Mouse (Mus musculus): ENCODE data around the gene Mtif2. TPM values are rescaled to one million over a fixed set of nuclear protein-coding genes. Genes with fewer than 3 reads are reported as not detected.
"Not testable (repeated sequence)": the region's sequence is repeated elsewhere in the genome, so short reads cannot be mapped to it uniquely, and the experiment has no call there.

Gene Mtif2
- 10 to 100 TPM; 31.6 to 36.7 (median 35.1) TPM for total RNA-seq (2022)

DNA sequence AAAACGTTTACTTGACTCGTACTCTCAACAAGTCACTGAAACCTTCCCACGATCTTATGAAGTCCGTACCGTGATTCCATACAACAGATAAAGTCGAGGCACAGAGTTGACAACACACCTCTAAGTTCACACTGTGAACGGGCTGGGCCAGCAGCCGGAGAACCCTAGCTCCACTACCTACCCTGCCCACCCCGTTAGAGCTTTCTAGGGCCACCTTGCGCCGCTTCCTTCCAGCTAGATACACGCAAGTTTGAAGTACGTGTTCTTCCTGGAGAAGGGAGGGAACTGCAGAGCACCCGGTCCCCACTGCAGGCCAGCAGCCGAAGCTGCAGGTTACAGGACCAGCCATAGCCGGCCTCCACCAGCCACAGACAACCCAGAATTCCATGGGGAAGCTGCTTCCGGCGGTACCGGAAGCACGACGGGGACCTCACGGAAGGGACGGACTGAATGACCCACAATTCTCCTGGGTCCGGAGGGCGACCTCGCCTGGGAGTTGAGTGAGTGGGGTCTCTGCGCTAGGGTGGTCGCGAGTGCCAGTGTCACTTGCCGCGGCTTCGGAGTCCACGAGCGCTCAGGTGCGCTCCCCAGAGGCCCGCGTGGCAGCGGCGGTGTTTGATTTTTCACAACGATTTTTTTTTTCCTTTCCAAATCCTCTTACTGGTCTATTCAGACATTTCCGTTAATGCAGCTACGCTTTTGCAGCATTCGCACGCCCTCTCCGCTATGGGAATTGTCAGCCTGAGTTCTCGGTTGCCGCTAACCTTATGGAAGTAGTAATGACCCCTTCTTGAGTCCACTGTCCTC lies at the start of gene Mtif2:
Gene Mtif2 (plus strand): TSS at position 421 of the 807 bp plus-strand sequence.
- DNase-seq (ENCODE audit: low spot score in 2 of 2) = peak; percentile 65 to 69

DNA sequence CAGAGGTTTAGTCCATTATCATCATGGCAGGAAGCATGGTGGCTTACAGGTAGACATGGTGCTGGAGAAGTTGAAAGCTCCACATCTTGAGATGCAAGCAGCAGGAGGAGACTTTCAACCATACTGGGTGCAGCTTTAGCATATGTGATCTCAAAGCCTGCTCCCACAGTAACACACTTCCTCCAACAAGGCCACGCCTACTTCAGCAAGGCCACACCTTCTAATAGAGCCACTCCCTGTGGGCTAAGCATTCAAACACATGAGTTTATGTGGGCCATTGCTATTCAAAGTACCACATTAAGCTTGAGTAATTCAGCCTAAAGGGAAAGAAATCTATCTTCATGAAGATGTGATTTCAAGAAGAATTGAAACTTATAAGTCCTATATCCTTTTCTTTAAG lies 33.1 kb upstream of the Mtif2 start:
- DNase-seq (ENCODE audit: low spot score in 2 of 2) = no peak

DNA sequence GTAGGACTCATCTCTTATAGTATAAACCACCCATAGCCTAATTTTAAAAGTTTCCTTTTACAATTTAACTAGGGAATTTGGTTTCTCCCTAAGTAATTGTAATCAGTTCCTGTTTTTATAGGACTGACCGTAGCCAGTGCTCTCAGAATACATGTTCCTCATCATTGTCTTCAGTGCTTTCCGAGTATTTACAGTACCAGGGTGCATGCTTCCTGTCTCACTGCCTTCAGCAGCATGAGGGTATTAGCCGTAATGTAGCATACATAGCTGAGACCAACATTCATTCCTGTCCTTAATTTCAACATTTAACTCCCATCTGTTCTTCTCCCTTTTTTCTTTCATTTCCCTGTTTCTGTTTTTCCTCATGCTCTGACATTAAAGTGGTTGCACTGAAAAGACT lies 29.2 kb upstream of the Mtif2 start:
- no peak for DNase-seq (ENCODE audit: low spot score in 2 of 2)

DNA sequence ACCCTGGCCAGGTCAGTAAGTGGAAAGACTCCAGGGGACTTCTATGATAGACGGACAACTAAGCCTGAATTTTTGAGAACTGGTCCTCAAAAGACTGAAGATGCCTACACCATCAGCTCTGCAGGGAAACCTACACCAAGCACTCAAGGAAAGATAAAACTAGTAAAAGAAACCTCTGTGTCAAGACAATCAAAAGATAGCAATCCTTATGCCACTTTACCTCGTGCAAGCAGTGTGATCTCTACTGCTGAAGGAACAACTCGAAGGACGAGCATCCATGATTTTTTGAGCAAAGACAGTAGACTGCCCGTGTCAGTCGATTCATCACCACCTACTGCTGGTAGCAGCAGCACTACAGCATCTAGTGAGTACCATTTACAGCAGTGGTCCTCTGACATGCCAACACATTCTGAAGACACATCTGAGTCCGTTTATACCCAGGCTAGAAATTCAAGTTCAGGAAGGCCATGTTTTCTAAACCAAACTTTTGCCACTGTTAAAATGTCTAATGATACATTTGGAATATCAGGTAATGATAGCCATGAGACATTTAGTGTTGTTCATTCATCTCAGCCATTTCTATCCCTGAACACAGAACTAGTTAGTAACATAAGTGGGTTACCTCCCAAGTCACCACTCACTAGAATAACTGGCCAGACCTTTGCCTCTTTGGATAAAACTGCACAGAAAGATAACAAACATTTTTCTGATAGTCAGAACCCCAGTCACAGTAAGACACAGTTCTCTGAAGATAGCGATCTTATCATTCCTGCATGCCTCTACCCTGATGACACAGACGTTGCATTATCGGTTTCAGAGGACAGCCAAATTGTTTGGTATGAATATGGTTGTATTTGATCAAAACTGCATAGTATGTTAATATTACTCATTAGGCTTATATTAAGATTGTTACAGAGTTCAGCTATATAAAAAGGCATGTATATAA lies 22.0 kb upstream of the Mtif2 start:
- DNase-seq (ENCODE audit: low spot score in 2 of 2) = no peak

DNA sequence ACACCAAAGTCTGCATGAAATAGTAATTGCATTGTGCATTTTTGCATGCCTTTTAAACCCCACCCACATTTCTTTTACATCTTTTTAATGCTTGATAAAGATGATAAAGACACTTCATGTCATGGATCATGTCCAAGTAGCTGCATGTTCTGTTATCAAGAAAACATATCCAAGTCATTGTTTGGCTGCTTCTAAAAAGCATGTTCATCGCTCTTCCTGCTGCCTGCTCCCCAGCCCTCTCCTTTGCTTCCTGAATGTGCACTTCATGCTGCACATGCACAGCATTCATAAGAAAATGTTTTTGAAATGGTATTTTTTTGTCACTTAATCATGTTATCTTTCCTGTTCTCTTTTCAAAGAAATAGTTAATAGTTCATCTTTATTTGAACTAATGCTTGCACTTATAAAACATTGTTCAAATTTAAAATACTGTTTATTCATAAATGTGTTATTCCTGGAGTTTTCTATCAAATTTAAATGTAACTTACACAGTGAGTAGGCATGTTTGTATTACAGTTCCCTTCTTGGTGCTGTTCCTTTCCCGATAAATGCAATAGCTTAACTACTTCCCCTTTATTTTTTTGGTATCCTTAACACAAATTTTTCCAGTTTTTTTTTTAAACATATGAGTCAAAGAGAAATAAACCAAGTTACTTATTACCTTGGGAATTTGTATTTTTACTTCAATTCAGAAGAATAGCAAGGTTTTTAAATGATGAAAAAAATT lies 21.1 kb upstream of the Mtif2 start:
- no peak for DNase-seq (ENCODE audit: low spot score in 2 of 2)

DNA sequence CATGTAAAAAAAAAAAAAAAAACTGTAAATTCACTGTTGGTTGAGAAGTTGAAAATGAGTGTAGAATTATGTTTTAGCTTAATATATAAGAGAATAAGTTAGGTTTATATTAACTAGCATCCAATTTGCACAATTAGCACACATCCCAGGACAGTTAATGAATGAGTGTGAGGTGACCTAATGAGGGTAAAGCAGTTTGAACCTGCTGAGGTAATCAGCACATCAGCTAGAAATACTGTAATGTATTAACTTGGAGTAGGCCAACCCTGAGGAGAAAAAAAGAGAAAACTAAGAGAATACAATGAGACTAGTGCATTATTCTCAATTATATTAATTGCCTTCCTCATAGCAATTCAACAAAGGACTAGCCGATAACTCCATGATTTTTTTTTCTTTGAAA lies 16.8 kb upstream of the Mtif2 start:
- no peak for DNase-seq (ENCODE audit: low spot score in 2 of 2)

DNA sequence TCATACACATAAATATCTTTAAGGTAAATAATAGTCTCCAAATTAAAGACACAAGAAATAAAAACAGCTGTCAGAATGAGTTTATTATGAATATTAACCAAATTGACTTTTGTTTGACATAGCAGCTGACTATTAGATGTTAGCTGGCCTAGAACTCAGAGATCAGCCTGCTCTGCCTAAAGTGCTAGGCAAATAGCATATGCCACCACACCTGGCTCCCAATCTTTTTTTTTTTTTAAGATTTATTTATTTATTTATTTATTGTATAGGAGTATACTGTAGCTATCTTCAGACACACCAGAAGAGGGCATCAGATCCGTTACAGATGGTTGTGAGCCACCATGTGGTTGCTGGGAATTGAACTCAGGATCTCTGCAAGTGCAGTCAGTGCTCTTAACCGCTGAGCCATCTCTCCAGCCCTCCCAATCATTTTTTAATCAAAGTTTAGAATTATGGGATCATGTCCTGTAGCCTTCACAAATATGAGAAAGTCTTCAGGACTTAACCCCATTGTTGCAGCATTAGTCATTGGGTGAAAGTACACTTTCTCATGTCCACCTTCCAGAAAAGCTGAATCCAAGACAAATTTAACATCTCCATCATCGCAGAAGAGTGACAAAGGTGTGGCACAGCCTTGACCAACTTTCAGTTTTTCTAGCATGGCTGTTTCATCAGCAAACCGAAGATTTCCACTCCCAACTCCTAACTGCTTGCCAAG lies 13.2 kb upstream of the Mtif2 start:
- DNase-seq (ENCODE audit: low spot score in 2 of 2) = no peak

DNA sequence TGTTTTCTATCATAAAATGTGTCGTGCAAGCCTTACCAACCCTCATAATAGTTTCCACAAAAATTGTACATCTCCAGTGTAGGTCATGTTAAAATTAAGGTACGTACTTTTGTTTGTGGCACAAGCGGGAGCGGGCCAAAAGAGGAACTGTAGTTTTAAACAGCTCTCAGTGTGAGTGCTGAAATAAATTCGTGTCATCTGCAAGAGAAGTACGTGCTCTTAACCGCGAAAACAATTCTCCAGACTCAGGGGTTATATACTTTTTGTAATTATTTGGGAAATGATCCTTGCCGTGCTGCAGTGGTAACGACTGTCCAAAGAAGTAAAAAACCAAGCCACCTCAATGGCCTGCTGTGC lies 11.9 kb upstream of the Mtif2 start:
- DNase-seq (ENCODE audit: low spot score in 2 of 2) = no peak

DNA sequence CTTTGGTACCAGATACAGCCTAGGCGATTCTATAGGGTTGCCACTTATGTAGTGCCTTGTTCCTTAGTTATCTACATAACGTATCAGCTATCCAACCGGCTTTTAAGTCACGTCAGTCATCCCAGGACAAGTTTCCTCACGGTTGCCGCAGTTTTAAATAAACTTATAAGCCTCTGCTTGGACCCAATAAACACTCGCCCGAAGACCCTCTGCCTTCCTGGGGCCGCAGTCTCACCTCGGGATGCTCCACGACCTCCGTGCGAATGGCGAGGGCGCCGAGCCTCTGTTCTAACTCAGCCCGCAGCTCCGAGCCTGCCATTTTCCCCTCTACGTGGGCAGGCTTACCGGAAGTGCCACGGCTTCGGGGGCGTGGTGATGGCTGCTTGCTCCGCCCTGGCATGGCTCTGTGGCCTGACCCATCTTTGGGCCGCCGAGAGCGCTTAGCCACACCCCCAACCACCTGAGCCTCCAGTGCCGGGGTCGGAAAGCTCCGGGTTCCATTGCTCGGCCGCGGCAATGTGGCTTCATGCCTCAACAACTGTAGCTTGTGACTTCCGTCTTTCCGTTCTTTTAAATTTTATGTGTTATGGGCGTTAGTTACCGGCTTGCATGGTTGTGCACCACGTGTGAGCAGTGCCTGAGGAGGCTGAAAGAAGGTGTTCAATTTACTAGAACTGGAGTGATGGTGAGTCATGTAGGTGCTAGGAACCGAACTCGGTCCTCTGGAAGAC lies 11.4 kb upstream of the Mtif2 start, which contains the start of gene Prorsd1:
Gene Prorsd1 (minus strand): TSS at position 352 of the 731 bp plus-strand sequence.
- DNase-seq (ENCODE audit: low spot score in 2 of 2) = peak; percentile 38 to 65

DNA sequence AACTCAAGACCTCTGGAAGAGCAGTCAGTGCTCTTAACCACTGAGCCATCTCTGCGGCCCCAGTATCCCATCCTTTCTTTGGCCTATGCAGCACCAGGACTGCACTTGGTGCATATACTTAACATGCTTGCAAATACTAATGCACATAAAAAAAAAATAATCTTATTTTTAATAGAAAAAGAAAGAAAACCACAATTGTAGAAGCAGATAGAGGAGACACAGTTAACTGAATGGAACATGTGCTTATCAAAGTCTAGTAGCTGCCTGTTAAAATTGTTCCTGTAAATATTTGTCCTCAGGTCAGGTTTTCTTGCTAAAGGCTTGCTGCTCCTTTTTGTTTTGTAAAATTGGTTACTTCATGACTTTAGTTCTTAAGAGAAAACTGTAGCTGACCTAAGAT lies 12.0 kb downstream of the Mtif2 start:
- no peak for DNase-seq (ENCODE audit: low spot score in 2 of 2)

DNA sequence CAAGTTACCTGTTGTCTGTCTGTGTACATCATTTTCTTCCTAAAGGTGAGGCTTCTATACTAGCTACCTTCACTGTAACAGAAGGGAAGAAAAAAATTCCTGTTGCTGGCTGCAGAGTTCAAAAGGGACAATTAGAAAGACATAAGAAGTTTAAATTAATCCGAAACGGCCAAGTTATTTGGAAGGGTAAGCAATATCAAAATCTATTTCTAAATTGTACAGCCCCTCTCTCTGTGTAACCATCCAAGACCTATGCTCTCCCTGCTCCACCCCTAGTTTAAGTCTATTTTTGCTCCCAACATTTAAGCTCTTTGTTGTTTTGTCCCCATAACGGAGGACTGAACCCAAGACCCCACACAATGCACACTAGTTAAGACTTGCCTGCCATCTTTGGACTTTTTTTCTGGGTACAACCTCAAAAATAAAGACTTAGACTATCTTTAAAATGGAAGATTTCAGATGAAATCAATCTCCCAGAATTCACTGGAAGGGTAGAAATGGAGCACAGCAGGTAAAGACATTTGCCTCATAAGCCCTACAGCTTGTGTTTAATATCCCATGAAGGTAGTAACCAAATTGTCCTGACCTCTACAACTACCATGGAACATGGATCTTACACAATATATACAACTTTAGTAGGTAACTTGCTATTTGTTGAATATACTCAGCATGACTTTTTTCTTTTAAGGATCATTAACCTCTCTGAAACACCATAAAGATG lies 18.2 kb downstream of the Mtif2 start:
- DNase-seq (ENCODE audit: low spot score in 2 of 2) = no peak

DNA sequence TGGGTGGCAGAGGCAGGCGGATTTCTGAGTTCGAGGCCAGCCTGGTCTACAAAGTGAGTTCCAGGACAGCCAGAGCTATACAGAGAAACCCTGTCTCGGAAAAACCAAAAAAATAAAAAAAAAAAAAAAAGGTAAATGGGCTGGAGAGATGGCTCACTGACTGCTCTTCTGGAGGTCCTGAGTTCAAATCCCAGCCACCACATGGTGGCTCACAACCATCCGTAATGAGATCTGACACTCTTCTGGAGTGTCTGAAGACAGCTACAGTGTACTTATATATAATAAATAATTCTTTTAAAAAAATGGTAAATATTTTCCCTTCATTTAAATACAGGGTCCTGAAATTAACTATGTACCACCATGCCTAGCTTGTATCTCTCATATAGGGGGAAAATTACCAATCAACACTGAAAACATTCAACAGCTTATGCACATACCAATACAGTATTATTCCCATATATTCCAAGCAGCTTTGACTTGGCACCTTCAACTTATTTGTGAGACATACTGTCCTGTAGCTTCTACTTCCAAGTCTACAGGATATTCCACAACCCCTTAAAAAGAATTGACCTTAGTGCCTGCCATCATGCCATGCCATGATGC lies 19.0 kb downstream of the Mtif2 start:
- not testable (repeated sequence) for DNase-seq (ENCODE audit: low spot score in 2 of 2)

DNA sequence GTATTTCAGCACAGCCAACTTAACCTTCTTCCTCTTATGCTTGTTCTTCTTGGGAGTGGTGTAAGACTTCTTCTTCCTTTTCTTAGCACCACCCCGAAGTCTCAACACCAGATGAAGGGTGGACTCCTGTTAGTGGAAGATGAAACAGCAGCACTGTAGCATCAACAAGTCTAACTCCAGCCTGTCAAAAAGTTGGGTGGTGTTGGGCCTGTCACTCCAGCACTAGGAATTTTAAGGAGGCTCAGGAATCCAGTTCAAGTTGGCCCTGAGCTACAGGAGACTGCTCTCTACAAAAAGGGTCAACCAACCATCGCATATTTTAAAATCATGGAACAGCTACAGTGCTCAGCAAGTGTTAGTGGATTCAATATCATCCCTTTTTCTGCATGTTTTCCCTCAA lies 20.1 kb downstream of the Mtif2 start:
- DNase-seq (ENCODE audit: low spot score in 2 of 2) = not testable (repeated sequence)

DNA sequence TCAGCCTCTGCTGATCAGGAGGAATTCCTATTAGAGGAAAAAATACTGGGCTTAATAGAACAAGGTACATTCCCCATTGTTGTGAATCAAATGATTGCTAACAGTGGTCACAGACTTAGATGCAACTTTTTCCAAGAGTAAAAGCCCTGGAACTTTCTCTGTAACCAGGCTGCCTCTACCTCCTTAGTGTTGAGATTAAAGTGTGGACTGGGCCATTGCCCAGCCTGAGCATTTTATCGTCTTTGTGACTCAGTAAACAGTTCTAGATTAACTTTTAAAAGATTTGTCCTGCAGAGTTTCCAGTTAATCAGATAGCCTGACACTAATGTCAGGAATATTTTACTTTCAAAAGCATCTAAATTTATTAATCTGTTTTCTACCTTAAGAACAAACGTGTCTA lies 20.6 kb downstream of the Mtif2 start:
- DNase-seq (ENCODE audit: low spot score in 2 of 2) = no peak

DNA sequence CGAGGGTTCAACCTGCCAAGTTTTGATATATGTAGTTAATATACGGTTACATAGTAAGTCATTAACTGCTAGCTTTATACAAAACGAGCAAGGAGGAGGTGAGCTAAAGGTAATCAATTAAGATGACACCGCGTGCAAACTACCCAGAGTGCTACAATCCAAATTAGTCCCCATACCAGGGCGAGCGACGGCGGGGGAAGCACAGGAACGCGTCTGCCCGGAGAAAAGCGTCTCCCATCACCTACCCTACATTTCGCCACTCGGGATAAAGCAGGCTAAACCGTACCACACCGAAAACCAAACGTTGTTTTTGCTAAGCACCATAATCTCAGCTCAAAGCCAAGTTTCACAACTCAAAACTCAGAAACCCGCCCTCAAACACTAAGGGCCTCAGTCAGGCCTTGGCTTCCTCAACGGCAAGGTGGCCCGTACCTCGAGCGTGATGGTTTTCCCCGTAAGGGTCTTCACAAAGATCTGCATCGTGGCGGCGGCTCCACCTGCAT lies 21.1 kb downstream of the Mtif2 start:
- DNase-seq (ENCODE audit: low spot score in 2 of 2) = no peak

DNA sequence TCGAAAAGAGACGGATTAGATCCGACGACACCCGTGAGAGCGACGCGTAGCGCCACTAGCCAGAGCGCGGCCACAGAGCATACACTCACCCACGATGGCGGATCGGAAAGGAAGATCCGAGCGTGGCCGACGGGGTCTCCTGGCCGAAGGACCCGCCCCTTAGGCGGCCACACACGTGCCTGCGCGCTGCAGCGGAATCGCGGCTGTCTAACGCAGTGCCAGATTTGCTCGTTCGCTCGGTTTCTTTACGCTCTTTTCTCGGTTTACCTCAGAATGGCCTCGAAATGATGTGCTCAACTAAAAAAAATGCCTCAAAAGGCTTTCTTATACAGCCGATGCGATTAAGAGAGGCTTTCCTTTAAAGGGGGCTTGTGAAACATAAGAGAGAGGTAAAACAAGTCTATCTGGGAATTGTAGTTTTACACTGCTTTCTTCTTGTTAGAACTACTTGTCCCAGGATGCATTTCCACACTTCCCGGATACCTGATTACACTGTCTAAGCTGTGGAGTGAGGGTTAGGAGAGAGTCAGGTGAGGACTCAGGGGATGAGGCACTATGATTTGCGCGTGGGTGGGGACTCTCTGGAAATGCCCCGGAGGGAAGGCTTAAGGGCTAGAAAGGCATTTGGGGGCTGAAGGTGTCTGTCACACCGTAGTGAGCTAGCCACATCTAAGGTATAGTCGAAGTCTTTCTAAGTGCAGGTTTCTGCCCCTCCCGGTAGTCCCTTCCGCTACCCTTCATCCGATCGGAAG lies 21.7 kb downstream of the Mtif2 start, which contains the start of the genes Clhc1 and Rps27a:
Gene Clhc1 (plus strand): TSS at position 199 of the 752 bp plus-strand sequence.
Gene Rps27a (minus strand): TSS at position 358 of the 752 bp plus-strand sequence.
- DNase-seq (ENCODE audit: low spot score in 2 of 2) = peak; percentile 87 to 91

DNA sequence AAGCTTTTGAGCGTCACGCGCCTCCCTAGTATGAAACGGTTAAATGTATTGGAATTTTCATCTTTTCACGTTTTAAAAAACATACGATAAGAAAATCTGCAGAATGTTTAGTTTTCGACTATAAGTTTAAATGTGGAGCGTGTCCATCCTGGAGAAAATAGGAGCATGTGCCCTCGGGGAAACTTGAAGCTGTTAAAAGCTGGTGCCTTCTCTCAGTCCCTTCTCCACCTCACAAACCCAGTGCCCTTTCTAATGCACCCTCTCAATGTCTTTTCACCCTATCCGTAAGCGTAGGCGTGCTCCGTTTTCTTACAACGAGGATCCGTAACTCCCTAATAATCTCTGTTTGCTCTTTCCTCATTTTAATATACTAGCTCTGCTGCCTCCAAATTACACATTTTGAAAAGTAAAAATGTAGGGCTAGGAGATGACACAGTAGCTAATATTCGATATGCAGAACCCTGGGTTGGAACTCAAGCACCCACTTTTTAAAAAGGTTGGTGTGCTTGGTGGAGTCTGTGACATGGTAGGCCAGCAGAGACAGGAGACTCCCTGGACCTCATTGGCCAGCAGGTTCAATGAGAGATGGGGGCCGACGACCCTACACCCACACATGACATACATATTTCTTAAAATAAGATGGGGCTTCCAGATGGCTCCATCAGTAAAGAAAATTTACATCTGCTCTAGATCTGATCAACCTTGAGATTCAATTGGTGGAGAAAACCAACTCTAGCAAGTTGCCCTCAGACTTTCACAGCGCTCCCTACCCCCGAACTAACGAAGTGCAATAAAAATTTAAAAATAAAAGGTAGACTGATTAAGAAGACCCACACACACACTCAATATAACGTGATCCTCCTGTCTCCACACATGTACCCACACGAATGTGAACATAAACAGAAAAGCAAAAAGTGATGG lies 22.6 kb downstream of the Mtif2 start:
- DNase-seq (ENCODE audit: low spot score in 2 of 2) = no peak

Measured in left cerebral cortex, adult 8-10 months (tissue).